Mouse (Mus musculus) testis, postnatal 14 days (tissue): ENCODE results near the gene Usp36.

Source experiments
- DNase-seq: peaks from one replicate; pipeline ENCODE4 v3.0.0; 2021; ENCODE audit warnings: low spot score

Gene Usp36

GRCm38 (mm10) chr11:118298810-118299209 lies 8.8 kb upstream of the Usp36 start:
- DNase-seq: no peak

GRCm38 (mm10) chr11:118297967-118298366 lies 7.9 kb upstream of the Usp36 start:
- DNase-seq: no peak

- DNase-seq: no peak
These were observed 5.0 kb upstream of the Usp36 start for GRCm38 (mm10) chr11:118295026-118295425.

- no peak for DNase-seq
These were observed 2.6 kb upstream of the Usp36 start for GRCm38 (mm10) chr11:118292671-118293070.

GRCm38 (mm10) chr11:118289562-118289961 lies 482 bp downstream of the Usp36 start:
- no peak for DNase-seq

GRCm38 (mm10) chr11:118289037-118289511 lies 970 bp downstream of the Usp36 start:
- no peak for DNase-seq

GRCm38 (mm10) chr11:118287573-118287972 lies 2.5 kb downstream of the Usp36 start:
- DNase-seq: no peak

- DNase-seq: no peak
These were observed 3.6 kb downstream of the Usp36 start for GRCm38 (mm10) chr11:118286434-118286833.

- DNase-seq: no peak
These were observed 4.3 kb downstream of the Usp36 start for GRCm38 (mm10) chr11:118285791-118286190.

GRCm38 (mm10) chr11:118280218-118280617 lies 9.8 kb downstream of the Usp36 start:
- DNase-seq: no peak

GRCm38 (mm10) chr11:118276328-118276727 lies 13.7 kb downstream of the Usp36 start:
- DNase-seq: no peak

GRCm38 (mm10) chr11:118275092-118275491 lies 15.0 kb downstream of the Usp36 start:
- no peak for DNase-seq

GRCm38 (mm10) chr11:118269827-118270226 lies 20.2 kb downstream of the Usp36 start:
- no peak for DNase-seq

GRCm38 (mm10) chr11:118266666-118267046 lies 23.4 kb downstream of the Usp36 start:
- DNase-seq: no peak

GRCm38 (mm10) chr11:118266044-118266665 lies 23.9 kb downstream of the Usp36 start:
- no peak for DNase-seq

- DNase-seq: no peak
These were observed 24.4 kb downstream of the Usp36 start for GRCm38 (mm10) chr11:118265621-118266020.

- DNase-seq: no peak
These were observed 26.9 kb downstream of the Usp36 start for GRCm38 (mm10) chr11:118263146-118263545.

- no peak for DNase-seq
These were observed 30.0 kb downstream of the Usp36 start for GRCm38 (mm10) chr11:118260081-118260480.

- no peak for DNase-seq
These were observed 30.5 kb downstream of the Usp36 start for GRCm38 (mm10) chr11:118259580-118259979.

GRCm38 (mm10) chr11:118256371-118256770 lies 33.7 kb downstream of the Usp36 start:
- DNase-seq: no peak

- peak; percentile 31 for DNase-seq
These were observed 35.7 kb downstream of the Usp36 start for GRCm38 (mm10) chr11:118254159-118254951.

GRCm38 (mm10) chr11:118253447-118254158 lies 36.4 kb downstream of the Usp36 start:
- DNase-seq: no peak

GRCm38 (mm10) chr11:118249012-118249383 lies 41.0 kb downstream of the Usp36 start:
- DNase-seq: no peak
